In genomic region chr4:94614627-94615006, GRCm38 (mm10) we compare ENCODE assay signal across 8 mouse cellular contexts. TPM values are rescaled to one million over a fixed set of nuclear protein-coding genes. Genes with fewer than 3 reads are reported as not detected.
DNase-seq lines count a peak whose midpoint lies in the region; ATAC-seq and TF ChIP-seq lines count a peak whose summit lies in the region.

No protein-coding gene starts in this region.

- H3K27ac ChIP-seq in left cerebral cortex, adult 2 months = peak overlapping the region; percentile 66
- H3K27ac ChIP-seq in embryonic facial prominence, embryonic 13.5 days = peak overlapping the region; percentile 87
- H3K27ac ChIP-seq in intestine, embryonic 16.5 days (ENCODE audit: low read length) = peak overlapping the region; percentile 58
- H3K27ac ChIP-seq in neural tube, embryonic 12.5 days = 0 out of 2 replicates have a peak overlapping the region, but pooled peaks have one; percentile 37

- no peaks in the 10 kb centered on the region for H3K36me3 ChIP-seq in embryonic facial prominence, embryonic 13.5 days
- no peaks in the 10 kb centered on the region for H3K36me3 ChIP-seq in intestine, embryonic 16.5 days (ENCODE audit: control insufficient read depth, insufficient read depth, low read length)
- H3K36me3 ChIP-seq in neural tube, embryonic 12.5 days = no peaks in the 10 kb centered on the region

- no peaks in the 10 kb centered on the region for H3K9me3 ChIP-seq in embryonic facial prominence, embryonic 13.5 days
- no peaks in the 10 kb centered on the region for H3K9me3 ChIP-seq in intestine, embryonic 16.5 days (ENCODE audit: control insufficient read depth, low read length)
- no peaks in the 10 kb centered on the region for H3K9me3 ChIP-seq in neural tube, embryonic 12.5 days

- ATAC-seq in embryonic facial prominence, embryonic 13.5 days (ENCODE audit: insufficient number of reproducible peaks, insufficient read depth, low FRiP score, low TSS enrichment, low read depth) = peak; percentile 54
- ATAC-seq in intestine, embryonic 16.5 days = peak; percentile 79
- ATAC-seq in neural tube, embryonic 12.5 days (ENCODE audit: low FRiP score, low read depth) = peak; percentile 72

- peaks cover 4% of the 10 kb centered on the region; the same call in 1 of the 2 replicates for H3K4me1 ChIP-seq in embryonic facial prominence, embryonic 13.5 days
- 0 out of 2 replicates have a peak, but pooled peaks cover 2% of the 10 kb centered on the region for H3K4me1 ChIP-seq in intestine, embryonic 16.5 days (ENCODE audit: control insufficient read depth, insufficient read depth, low read length)
- H3K4me1 ChIP-seq in neural tube, embryonic 12.5 days = peaks cover 10% of the 10 kb centered on the region

- peak overlapping the region; percentile 73 for H3K4me2 ChIP-seq in embryonic facial prominence, embryonic 13.5 days
- peak overlapping the region; percentile 71 for H3K4me2 ChIP-seq in intestine, embryonic 16.5 days (ENCODE audit: low read depth, low read length)
- H3K4me2 ChIP-seq in neural tube, embryonic 12.5 days (replicated peaks) = peak overlapping the region; percentile 61

- no peak for DNase-seq in left cerebral cortex, adult 2 months (ENCODE audit: extremely low spot score in 1 of 2, low spot score in 2 of 2)
- no peak for DNase-seq in left cerebral cortex, postnatal 4 days
- DNase-seq in c-Kit-positive CD71-positive TER-119-positive erythroid progenitor cells, embryonic 14.5 days (ENCODE audit: low spot score) = no peak
- no peak for DNase-seq in cerebellum, postnatal 25 days
- DNase-seq in right cerebral cortex, adult 18-20 months = no peak

- intact Hi-C loops in left cerebral cortex, adult 2 months (cut with DNase I) = loop anchor here (1.0 kb wide), 1 partner anchor 11 kb away; the partner anchor contains the start of gene Plaa
- intact Hi-C loops in left cerebral cortex, postnatal 4 days (cut with DNase I) = no loop called here

- WGBS in embryonic facial prominence, embryonic 13.5 days = under 1% methylated on average over 18 of the region's 18 CpGs
- WGBS in intestine, embryonic 16.5 days = under 1% methylated on average over 18 of the region's 18 CpGs
- WGBS in neural tube, embryonic 12.5 days = under 1% methylated on average over 18 of the region's 18 CpGs

- H3K4me3 ChIP-seq in left cerebral cortex, adult 2 months = peak overlapping the region; percentile 67
- H3K4me3 ChIP-seq in embryonic facial prominence, embryonic 13.5 days = peak overlapping the region; percentile 71
- H3K4me3 ChIP-seq in intestine, embryonic 16.5 days (ENCODE audit: low read length) = peak overlapping the region; percentile 70
- peak overlapping the region; percentile 54 for H3K4me3 ChIP-seq in neural tube, embryonic 12.5 days

- H3K27me3 ChIP-seq in embryonic facial prominence, embryonic 13.5 days = no peaks in the 10 kb centered on the region
- H3K27me3 ChIP-seq in intestine, embryonic 16.5 days (replicated peaks; ENCODE audit: control insufficient read depth, insufficient read depth, low read length) = no peaks in the 10 kb centered on the region
- no peaks in the 10 kb centered on the region for H3K27me3 ChIP-seq in neural tube, embryonic 12.5 days (replicated peaks)

- no peak for TF ChIP-seq CTCF in left cerebral cortex, adult 2 months (IDR thresholded peaks at IDR 0.05)

- H3K9ac ChIP-seq in embryonic facial prominence, embryonic 13.5 days = peak overlapping the region; percentile 87
- peak overlapping the region; percentile 74 for H3K9ac ChIP-seq in intestine, embryonic 16.5 days (ENCODE audit: low read depth, low read length)
- H3K9ac ChIP-seq in neural tube, embryonic 12.5 days = peak overlapping the region; percentile 67

RNA-seq across cellular contexts. Expression of gene Ift74, which starts 0.3 kb away (rescaled TPM):
- 10 to 100 TPM; 24.3 to 26.6 TPM for total RNA-seq in left cerebral cortex, adult 2 months (2021)
- 10 to 100 TPM; 26.8 to 30.4 TPM for total RNA-seq in left cerebral cortex, postnatal 4 days (2021)
- polyA plus RNA-seq in embryonic facial prominence, embryonic 13.5 days (2015; fragmentation: Nextera tagmentation; extraction: Ambion mirVana) = 45.6 and 48.7 TPM in 2 replicates
- polyA plus RNA-seq in intestine, embryonic 16.5 days (2015; fragmentation: Nextera tagmentation; extraction: Ambion mirVana) = 13.3 and 13.5 TPM in 2 replicates
- polyA plus RNA-seq in neural tube, embryonic 12.5 days (2016; fragmentation: Nextera tagmentation; extraction: Ambion mirVana) = 44.2 and 47.8 TPM in 2 replicates

RNA-seq across cellular contexts. Expression of gene Plaa, which starts 11.6 kb away (rescaled TPM):
- 10 to 100 TPM; 40.6 to 42.5 TPM for total RNA-seq in left cerebral cortex, adult 2 months (2021)
- 10 to 100 TPM; 81.2 to 86.0 TPM for total RNA-seq in left cerebral cortex, postnatal 4 days (2021)
- polyA plus RNA-seq in embryonic facial prominence, embryonic 13.5 days (2015; fragmentation: Nextera tagmentation; extraction: Ambion mirVana) = 67.1 and 68.3 TPM in 2 replicates
- polyA plus RNA-seq in intestine, embryonic 16.5 days (2015; fragmentation: Nextera tagmentation; extraction: Ambion mirVana) = 49.3 and 52.8 TPM in 2 replicates
- polyA plus RNA-seq in neural tube, embryonic 12.5 days (2016; fragmentation: Nextera tagmentation; extraction: Ambion mirVana) = 92.9 and 97.1 TPM in 2 replicates

RNA-seq across cellular contexts. Expression of gene Lrrc19, which starts 35.3 kb away (rescaled TPM):
- total RNA-seq in left cerebral cortex, adult 2 months (2021) = not detected
- not detected for total RNA-seq in left cerebral cortex, postnatal 4 days (2021)
- 1.2 and 1.3 TPM in 2 replicates for polyA plus RNA-seq in embryonic facial prominence, embryonic 13.5 days (2015; fragmentation: Nextera tagmentation; extraction: Ambion mirVana)
- 7.4 and 11.9 TPM in 2 replicates for polyA plus RNA-seq in intestine, embryonic 16.5 days (2015; fragmentation: Nextera tagmentation; extraction: Ambion mirVana)
- polyA plus RNA-seq in neural tube, embryonic 12.5 days (2016; fragmentation: Nextera tagmentation; extraction: Ambion mirVana) = 0.82 and 1.1 TPM in 2 replicates

RNA-seq across cellular contexts. Expression of gene Caap1, which starts 58.0 kb away (rescaled TPM):
- 10 to 100 TPM in 1 of 2 experiments, 1 to 10 TPM in 1; 9.8 to 11.5 TPM for total RNA-seq in left cerebral cortex, adult 2 months (2021)
- 10 to 100 TPM in 1 of 2 experiments, 1 to 10 TPM in 1; 8.9 to 10.6 TPM for total RNA-seq in left cerebral cortex, postnatal 4 days (2021)
- polyA plus RNA-seq in embryonic facial prominence, embryonic 13.5 days (2015; fragmentation: Nextera tagmentation; extraction: Ambion mirVana) = 23.7 and 25.6 TPM in 2 replicates
- polyA plus RNA-seq in intestine, embryonic 16.5 days (2015; fragmentation: Nextera tagmentation; extraction: Ambion mirVana) = 11.5 TPM in 2 replicates
- polyA plus RNA-seq in neural tube, embryonic 12.5 days (2016; fragmentation: Nextera tagmentation; extraction: Ambion mirVana) = 34.3 and 36.8 TPM in 2 replicates

RNA-seq across cellular contexts. Expression of gene Gm10306, which starts 58.3 kb away (rescaled TPM):
- not detected for total RNA-seq in left cerebral cortex, adult 2 months (2021)
- not detected for total RNA-seq in left cerebral cortex, postnatal 4 days (2021)
- polyA plus RNA-seq in embryonic facial prominence, embryonic 13.5 days (2015; fragmentation: Nextera tagmentation; extraction: Ambion mirVana) = not detected in 2 replicates
- polyA plus RNA-seq in intestine, embryonic 16.5 days (2015; fragmentation: Nextera tagmentation; extraction: Ambion mirVana) = 0.29 TPM in 1 of 2 replicates, not detected in the other
- polyA plus RNA-seq in neural tube, embryonic 12.5 days (2016; fragmentation: Nextera tagmentation; extraction: Ambion mirVana) = not detected in 2 replicates

Comparison
In these comparisons a context has a peak if more than half of its experiments do, and no peak if none do; other contexts are left out.
1. H3K27ac ChIP-seq: peak in every context shown above with its lines; median percentile 87 in embryonic facial prominence, embryonic 13.5 days; 66 in left cerebral cortex, adult 2 months; 58 in intestine, embryonic 16.5 days; 37 in neural tube, embryonic 12.5 days.